Comparison of ENCODE assay signal across 8 mouse cellular contexts in genomic region chr17:86905297-86906135, GRCm38 (mm10). TPM values are rescaled to one million over a fixed set of nuclear protein-coding genes. Genes with fewer than 3 reads are reported as not detected.
DNase-seq lines count a peak whose midpoint lies in the region; ATAC-seq lines count a peak whose summit lies in the region.

No protein-coding gene starts in this region.

- no peaks in the 10 kb centered on the region for H3K4me1 ChIP-seq in embryonic facial prominence, embryonic 11.5 days (ENCODE audit: control insufficient read depth, insufficient read depth, low read length)
- peaks cover 32% of the 10 kb centered on the region for H3K4me1 ChIP-seq in heart, embryonic 13.5 days
- H3K4me1 ChIP-seq in kidney, embryonic 15.5 days = peaks cover 30% of the 10 kb centered on the region
- H3K4me1 ChIP-seq in liver, embryonic 13.5 days (replicated peaks) = peaks cover 10% of the 10 kb centered on the region; the same call in 1 of the 2 replicates
- H3K4me1 ChIP-seq in neural tube, embryonic 13.5 days (replicated peaks) = peaks cover 31% of the 10 kb centered on the region

- H3K36me3 ChIP-seq in embryonic facial prominence, embryonic 11.5 days (replicated peaks; ENCODE audit: control insufficient read depth, insufficient read depth, low read depth, low read length) = no peaks in the 10 kb centered on the region
- H3K36me3 ChIP-seq in heart, embryonic 13.5 days = no peaks in the 10 kb centered on the region
- H3K36me3 ChIP-seq in kidney, embryonic 15.5 days = no peaks in the 10 kb centered on the region
- H3K36me3 ChIP-seq in liver, embryonic 13.5 days = no peaks in the 10 kb centered on the region
- no peaks in the 10 kb centered on the region for H3K36me3 ChIP-seq in neural tube, embryonic 13.5 days

- 22% methylated on average over 19 of the region's 19 CpGs for WGBS in embryonic facial prominence, embryonic 11.5 days
- 23% methylated on average over 19 of the region's 19 CpGs for WGBS in heart, embryonic 13.5 days
- WGBS in kidney, embryonic 15.5 days = 18% methylated on average over 19 of the region's 19 CpGs
- 34% methylated on average over 19 of the region's 19 CpGs for WGBS in liver, embryonic 13.5 days (ENCODE audit: insufficient replicate concordance)
- 12% methylated on average over 19 of the region's 19 CpGs for WGBS in neural tube, embryonic 13.5 days

- H3K4me3 ChIP-seq in embryonic facial prominence, embryonic 11.5 days (ENCODE audit: low read depth, low read length) = no peak overlapping the region
- no peak overlapping the region for H3K4me3 ChIP-seq in heart, embryonic 13.5 days
- no peak overlapping the region for H3K4me3 ChIP-seq in kidney, embryonic 15.5 days (replicated peaks)
- H3K4me3 ChIP-seq in liver, embryonic 13.5 days (replicated peaks) = no peak overlapping the region
- no peak overlapping the region for H3K4me3 ChIP-seq in neural tube, embryonic 13.5 days

- H3K27me3 ChIP-seq in embryonic facial prominence, embryonic 11.5 days (ENCODE audit: control insufficient read depth, insufficient read depth, low read length) = no peaks in the 10 kb centered on the region
- H3K27me3 ChIP-seq in heart, embryonic 13.5 days (replicated peaks) = peaks cover 11% of the 10 kb centered on the region; the same call in 1 of the 2 replicates
- peaks cover 21% of the 10 kb centered on the region; the same call in 1 of the 2 replicates for H3K27me3 ChIP-seq in kidney, embryonic 15.5 days
- H3K27me3 ChIP-seq in liver, embryonic 13.5 days = no peaks in the 10 kb centered on the region
- H3K27me3 ChIP-seq in neural tube, embryonic 13.5 days = no peaks in the 10 kb centered on the region; the same call in 1 of the 2 replicates

- no peaks in the 10 kb centered on the region for H3K9me3 ChIP-seq in embryonic facial prominence, embryonic 11.5 days (replicated peaks; ENCODE audit: control insufficient read depth, low read length)
- no peaks in the 10 kb centered on the region for H3K9me3 ChIP-seq in heart, embryonic 13.5 days
- H3K9me3 ChIP-seq in kidney, embryonic 15.5 days (replicated peaks) = no peaks in the 10 kb centered on the region
- no peaks in the 10 kb centered on the region for H3K9me3 ChIP-seq in liver, embryonic 13.5 days (replicated peaks)
- no peaks in the 10 kb centered on the region for H3K9me3 ChIP-seq in neural tube, embryonic 13.5 days

- 0 out of 2 replicates have a peak, but pooled peaks have one; percentile 46 for ATAC-seq in embryonic facial prominence, embryonic 11.5 days (replicated peaks; ENCODE audit: insufficient number of reproducible peaks, low FRiP score, low TSS enrichment, low read depth)
- ATAC-seq in heart, embryonic 13.5 days (ENCODE audit: extremely low read depth, insufficient number of reproducible peaks, low FRiP score, low TSS enrichment) = no peak
- ATAC-seq in kidney, embryonic 15.5 days (replicated peaks; ENCODE audit: low FRiP score) = peak; percentile 55
- peak; percentile 49; the same call in 1 of the 2 replicates for ATAC-seq in liver, embryonic 13.5 days (ENCODE audit: low read depth)
- peak; percentile 68 for ATAC-seq in neural tube, embryonic 13.5 days (ENCODE audit: low read depth)

- peak; percentile 58 for DNase-seq in layer of hippocampus, adult 11-12 months (ENCODE audit: low spot score)
- DNase-seq in layer of hippocampus, adult 9-10 months (ENCODE audit: low spot score) = no peak
- peak; percentile 72 for DNase-seq in embryonic facial prominence, embryonic 11.5 days (ENCODE audit: low spot score)
- DNase-seq in liver, embryonic 13.5 days = no peak
- DNase-seq in thymus, postnatal 10 days (ENCODE audit: low spot score in 2 of 2) = no peak

- no peak overlapping the region for H3K27ac ChIP-seq in embryonic facial prominence, embryonic 11.5 days (replicated peaks; ENCODE audit: low read depth, low read length)
- peak overlapping the region; percentile 79 for H3K27ac ChIP-seq in heart, embryonic 13.5 days (replicated peaks)
- peak overlapping the region; percentile 63 for H3K27ac ChIP-seq in kidney, embryonic 15.5 days
- H3K27ac ChIP-seq in liver, embryonic 13.5 days = no peak overlapping the region
- H3K27ac ChIP-seq in neural tube, embryonic 13.5 days (replicated peaks) = peak overlapping the region; percentile 70

- no peak overlapping the region for H3K4me2 ChIP-seq in embryonic facial prominence, embryonic 11.5 days (ENCODE audit: low read depth, low read length)
- peak overlapping the region; percentile 34 for H3K4me2 ChIP-seq in heart, embryonic 13.5 days
- peak overlapping the region; percentile 35 for H3K4me2 ChIP-seq in kidney, embryonic 15.5 days
- H3K4me2 ChIP-seq in liver, embryonic 13.5 days = no peak overlapping the region
- peak overlapping the region; percentile 34 for H3K4me2 ChIP-seq in neural tube, embryonic 13.5 days

- peak overlapping the region; percentile 22; the same call in 1 of the 2 replicates for H3K9ac ChIP-seq in embryonic facial prominence, embryonic 11.5 days (replicated peaks; ENCODE audit: low read length)
- H3K9ac ChIP-seq in heart, embryonic 13.5 days = peak overlapping the region; percentile 42; the same call in 1 of the 2 replicates
- no peak overlapping the region for H3K9ac ChIP-seq in kidney, embryonic 15.5 days
- no peak overlapping the region for H3K9ac ChIP-seq in liver, embryonic 13.5 days
- no peak overlapping the region for H3K9ac ChIP-seq in neural tube, embryonic 13.5 days

RNA-seq across cellular contexts. Expression of gene Tmem247, which starts 11.6 kb away (rescaled TPM):
- not detected in 2 replicates for polyA plus RNA-seq in embryonic facial prominence, embryonic 11.5 days (2014; fragmentation: Nextera tagmentation; extraction: Ambion mirVana)
- not detected in 2 replicates for polyA plus RNA-seq in heart, embryonic 13.5 days (2015; fragmentation: Nextera tagmentation; extraction: Ambion mirVana)
- polyA plus RNA-seq in kidney, embryonic 15.5 days (2015; fragmentation: Nextera tagmentation; extraction: Ambion mirVana) = not detected in 2 replicates
- polyA plus RNA-seq in liver, embryonic 13.5 days (2015; fragmentation: Nextera tagmentation; extraction: Ambion mirVana) = not detected in 2 replicates
- polyA plus RNA-seq in neural tube, embryonic 13.5 days (2015; fragmentation: Nextera tagmentation; extraction: Ambion mirVana) = not detected in 2 replicates

RNA-seq across cellular contexts. Expression of gene Atp6v1e2, which starts 42.2 kb away (rescaled TPM):
- polyA plus RNA-seq in embryonic facial prominence, embryonic 11.5 days (2014; fragmentation: Nextera tagmentation; extraction: Ambion mirVana) = not detected in 2 replicates
- polyA plus RNA-seq in heart, embryonic 13.5 days (2015; fragmentation: Nextera tagmentation; extraction: Ambion mirVana) = not detected in 2 replicates
- polyA plus RNA-seq in kidney, embryonic 15.5 days (2015; fragmentation: Nextera tagmentation; extraction: Ambion mirVana) = not detected in 2 replicates
- polyA plus RNA-seq in liver, embryonic 13.5 days (2015; fragmentation: Nextera tagmentation; extraction: Ambion mirVana) = not detected in 2 replicates
- polyA plus RNA-seq in neural tube, embryonic 13.5 days (2015; fragmentation: Nextera tagmentation; extraction: Ambion mirVana) = not detected in 2 replicates

RNA-seq across cellular contexts. Expression of gene Rhoq, which starts 57.4 kb away (rescaled TPM):
- polyA plus RNA-seq in embryonic facial prominence, embryonic 11.5 days (2014; fragmentation: Nextera tagmentation; extraction: Ambion mirVana) = 17.2 and 20.7 TPM in 2 replicates
- 18.4 and 18.5 TPM in 2 replicates for polyA plus RNA-seq in heart, embryonic 13.5 days (2015; fragmentation: Nextera tagmentation; extraction: Ambion mirVana)
- 16.3 and 16.9 TPM in 2 replicates for polyA plus RNA-seq in kidney, embryonic 15.5 days (2015; fragmentation: Nextera tagmentation; extraction: Ambion mirVana)
- polyA plus RNA-seq in liver, embryonic 13.5 days (2015; fragmentation: Nextera tagmentation; extraction: Ambion mirVana) = 1.4 and 1.6 TPM in 2 replicates
- 8.7 and 10.5 TPM in 2 replicates for polyA plus RNA-seq in neural tube, embryonic 13.5 days (2015; fragmentation: Nextera tagmentation; extraction: Ambion mirVana)

Comparison
In these comparisons a context has a peak if more than half of its experiments do, and no peak if none do; other contexts are left out.
1. DNase-seq: peak in layer of hippocampus, adult 11-12 months (single experiment) and embryonic facial prominence, embryonic 11.5 days (single experiment); none in layer of hippocampus, adult 9-10 months (single experiment), liver, embryonic 13.5 days (single experiment) and thymus, postnatal 10 days (0 of 2).
2. H3K27ac ChIP-seq: peak in heart, embryonic 13.5 days (single experiment), kidney, embryonic 15.5 days (single experiment) and neural tube, embryonic 13.5 days (single experiment); none in embryonic facial prominence, embryonic 11.5 days (single experiment) and liver, embryonic 13.5 days (single experiment).
3. H3K4me2 ChIP-seq: peak in heart, embryonic 13.5 days (single experiment), kidney, embryonic 15.5 days (single experiment) and neural tube, embryonic 13.5 days (single experiment); none in embryonic facial prominence, embryonic 11.5 days (single experiment) and liver, embryonic 13.5 days (single experiment).
4. H3K9ac ChIP-seq: peak in embryonic facial prominence, embryonic 11.5 days (single experiment) and heart, embryonic 13.5 days (single experiment); none in kidney, embryonic 15.5 days (single experiment), liver, embryonic 13.5 days (single experiment) and neural tube, embryonic 13.5 days (single experiment).